Mouse (Mus musculus) embryonic stem cell, embryonic (primary cell): Measurements from ENCODE around the gene Tmem156.

Experiments used
- CTCF ChIA-PET, 4 experiments: fragments of 300-600 bp in 2 of 4; fragments of 350-600 bp in 2 of 4; sonication (Branson Sonifier 250); formaldehyde crosslinking; loops; one replicate each; lab custom pipeline; 2022; ENCODE audit warnings: inconsistent platforms in 2 of 4; lab: Charles Lee
- POLR2A ChIA-PET, 4 experiments: fragments of 300-600 bp in 2 of 4; fragments of 350-600 bp in 2 of 4; sonication (Branson Sonifier 250); formaldehyde crosslinking; loops; one replicate each; lab custom pipeline; 2022; ENCODE audit warnings: antibody characterized with exemption in 4 of 4, inconsistent platforms in 1 of 4; lab: Charles Lee

The Tmem156 gene

GRCm38 (mm10) chr5:65005251-65005650 is 86.7 kb downstream of the Tmem156 start:
- CTCF ChIA-PET: no interaction called here
- POLR2A ChIA-PET: no interaction called here
